Mouse (Mus musculus) neural tube, embryonic 10.5 days (tissue): Measurements from ENCODE around the gene Hdx.

ENCODE experiments used
- DNase-seq: peaks from one replicate; pipeline ENCODE4 v3.0.0-alpha.2; 2017; ENCODE audit warnings: low spot score; ENCODE audit errors: extremely low spot score

Gene Hdx

GRCm38 (mm10) chrX:111696356-111697282 lies at the start of gene Hdx:
Gene Hdx, minus strand, starts transcription at chrX:111697079.
- peak; percentile 64 for DNase-seq

DNA sequence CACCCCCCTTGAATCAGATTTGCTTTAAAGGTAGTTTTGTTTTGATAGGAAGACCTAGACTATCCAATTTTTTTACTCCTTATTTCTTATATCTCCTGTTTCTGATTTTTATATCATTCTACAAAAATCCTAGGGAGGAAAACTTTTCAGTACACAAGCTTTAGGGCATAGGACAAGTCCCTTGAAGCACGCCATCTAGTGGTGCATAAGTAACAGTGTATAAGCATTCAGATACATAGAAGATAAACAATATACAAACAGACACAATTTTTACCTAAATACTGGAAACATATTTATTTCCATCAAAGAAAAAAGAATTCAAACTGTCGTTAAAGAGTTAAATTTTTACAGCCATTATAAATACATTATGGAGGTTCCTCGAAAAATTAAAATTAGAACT lies 11.2 kb downstream of the Hdx start:
- DNase-seq, result no peak

DNA sequence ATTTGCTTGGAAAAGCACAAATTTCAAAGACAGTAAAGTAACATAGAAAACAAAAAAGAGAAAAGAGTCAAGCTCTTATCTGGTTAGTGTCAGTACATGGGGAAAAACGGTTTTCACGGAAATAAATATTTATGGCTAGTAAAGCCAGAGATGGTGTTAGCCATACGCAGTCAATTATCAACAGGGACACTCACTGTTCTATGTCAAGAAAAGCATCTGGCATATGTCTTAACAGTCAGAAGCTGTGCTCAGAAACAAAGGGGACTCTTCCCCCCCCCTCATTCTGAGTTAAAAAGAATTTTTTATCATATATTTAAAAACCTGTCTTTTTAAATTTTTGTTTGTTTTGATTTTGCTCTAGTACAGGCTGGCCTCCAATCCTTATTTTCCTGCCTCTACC lies 25.2 kb downstream of the Hdx start:
- no peak for DNase-seq

DNA sequence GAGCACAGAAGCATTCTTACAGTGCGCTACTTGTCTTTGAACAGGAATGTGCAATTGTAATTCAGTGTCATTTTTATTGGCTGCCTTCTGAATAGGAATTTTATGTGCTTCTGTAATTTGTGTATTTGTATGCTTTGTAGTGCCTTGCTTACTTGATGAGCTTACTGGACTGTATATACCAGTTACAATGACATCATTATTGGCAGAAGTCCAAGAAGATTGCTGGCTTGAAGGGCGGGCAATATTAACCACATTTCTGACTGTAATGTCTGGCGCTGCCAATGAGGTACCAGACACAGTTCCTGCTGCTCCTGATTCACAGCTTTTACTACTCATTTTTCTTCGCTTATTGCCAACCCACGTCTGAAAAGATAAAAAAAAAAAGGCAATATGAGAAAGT lies 36.5 kb downstream of the Hdx start:
- DNase-seq, result no peak

- DNase-seq, result no peak
Measured at GRCm38 (mm10) chrX:111658671-111659070, 38.2 kb downstream of the Hdx start.

GRCm38 (mm10) chrX:111644945-111645344 lies 51.9 kb downstream of the Hdx start:
- DNase-seq, result no peak

DNA sequence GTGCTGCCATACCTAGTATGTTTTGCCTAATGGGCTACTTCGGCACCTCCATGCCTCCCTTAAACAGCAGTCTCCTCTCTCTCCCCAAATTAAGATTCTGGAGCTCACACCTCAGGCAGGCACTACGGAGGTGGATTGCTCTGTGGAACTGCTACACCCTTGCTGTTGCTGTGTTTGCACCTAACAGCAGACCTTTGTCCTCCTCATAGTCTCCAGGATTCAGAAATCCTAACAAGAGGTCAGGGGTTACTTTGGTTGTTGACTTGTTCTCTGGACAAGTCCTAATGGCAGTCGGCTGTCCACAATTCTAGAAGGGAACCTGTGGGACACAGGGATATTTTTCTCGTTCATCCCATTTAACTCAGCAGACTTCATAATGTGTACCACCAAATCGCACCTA lies 56.3 kb downstream of the Hdx start:
- DNase-seq, result no peak

DNA sequence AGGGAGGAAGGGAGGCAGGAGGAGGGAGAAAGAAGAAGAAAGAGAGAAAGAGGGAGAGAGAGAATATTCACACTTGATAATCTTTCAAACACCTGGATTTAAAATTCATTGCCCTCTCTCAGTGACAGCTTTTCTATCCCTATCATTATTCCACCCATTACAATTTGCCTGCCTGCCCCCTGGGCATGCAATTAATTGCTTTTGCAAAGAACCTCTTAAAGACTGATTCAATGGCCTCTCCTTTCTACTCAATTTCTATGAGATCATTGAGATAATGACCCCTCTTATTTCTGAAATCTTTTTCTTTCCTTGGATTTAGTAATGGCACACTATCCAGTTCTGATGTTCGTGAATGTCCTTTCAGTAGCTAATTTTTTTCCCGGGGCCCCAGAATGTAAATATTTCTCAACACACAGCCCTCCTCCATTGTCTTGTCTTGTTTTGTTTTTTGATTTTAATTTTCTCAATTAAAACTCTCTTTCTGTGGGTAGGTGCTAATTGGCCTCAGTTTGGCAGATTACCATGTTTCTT lies 99.2 kb downstream of the Hdx start:
- DNase-seq, result no peak

DNA sequence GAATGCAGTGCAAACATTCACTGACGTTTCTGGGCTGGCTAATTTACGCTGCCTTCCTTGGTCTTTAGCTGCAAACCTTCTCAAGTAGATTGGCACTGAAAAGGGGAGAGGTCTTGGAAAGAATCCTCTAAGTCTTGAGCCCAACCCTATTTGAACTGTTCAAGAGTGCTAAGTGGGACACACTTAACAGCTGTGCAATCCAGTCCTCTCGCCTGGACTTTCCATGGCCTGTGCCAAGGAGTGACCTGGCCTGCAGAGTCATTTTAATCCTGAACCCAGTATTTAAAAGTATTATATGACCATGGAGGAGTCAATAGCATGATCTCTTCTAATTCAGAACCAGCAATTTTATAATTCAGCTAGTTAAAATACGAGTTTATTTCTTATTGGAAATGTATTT lies 109.3 kb downstream of the Hdx start:
- no peak for DNase-seq

- DNase-seq, result no peak
Measured at GRCm38 (mm10) chrX:111577044-111577443, 119.8 kb downstream of the Hdx start.

DNA sequence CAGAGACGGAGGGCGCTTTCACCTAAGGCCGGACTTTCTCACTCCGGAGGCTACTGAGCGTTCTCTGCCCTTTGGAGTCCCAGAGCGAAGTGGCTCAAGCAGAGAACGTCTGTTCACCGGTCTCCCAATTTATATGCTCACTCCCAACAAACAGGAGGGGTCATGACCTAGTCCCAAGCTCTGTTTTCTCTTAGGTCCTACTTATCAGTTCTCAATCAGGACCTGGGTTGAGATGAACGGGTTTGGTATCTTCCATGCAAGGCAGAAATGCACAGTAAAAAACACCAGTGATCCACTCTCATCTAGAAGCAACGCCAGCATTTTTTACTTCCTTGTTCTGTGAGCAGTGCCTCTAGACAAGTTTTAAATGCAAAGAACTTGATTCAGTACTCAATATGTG lies 159.0 kb downstream of the Hdx start, which contains the start of gene Rps6ka6:
Gene Rps6ka6, minus strand, starts transcription at position 101 of the 400 bp plus-strand sequence.
- no peak for DNase-seq
